Mouse (Mus musculus): ENCODE results near the gene Slit3.

The Slit3 gene

GRCm38 (mm10) chr11:35569126-35569916, 448.3 kb downstream of the Slit3 start:
- DNase-seq (ENCODE audit: low read depth, low spot score) = no peak

DNA sequence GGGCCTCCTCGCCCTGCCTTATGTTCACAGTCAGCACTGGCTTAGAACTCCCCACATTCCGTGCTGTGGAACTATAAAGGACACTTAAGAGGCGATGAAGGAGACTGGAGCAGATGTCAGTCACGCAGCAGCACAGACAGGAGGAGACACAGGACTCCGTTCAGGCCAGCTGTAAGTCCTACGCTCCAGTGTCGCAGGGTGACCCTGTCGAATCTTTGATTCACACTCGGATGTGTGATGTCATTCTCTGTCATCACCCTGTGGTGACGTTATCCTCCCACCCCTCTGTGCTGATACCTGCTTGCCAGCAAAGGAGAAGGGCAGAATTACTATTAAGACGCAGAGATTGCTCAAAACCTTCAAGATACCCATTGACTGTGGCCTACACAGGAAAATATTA, 448.9 kb downstream of the Slit3 start:
- no peak for DNase-seq (ENCODE audit: low read depth, low spot score)

DNA sequence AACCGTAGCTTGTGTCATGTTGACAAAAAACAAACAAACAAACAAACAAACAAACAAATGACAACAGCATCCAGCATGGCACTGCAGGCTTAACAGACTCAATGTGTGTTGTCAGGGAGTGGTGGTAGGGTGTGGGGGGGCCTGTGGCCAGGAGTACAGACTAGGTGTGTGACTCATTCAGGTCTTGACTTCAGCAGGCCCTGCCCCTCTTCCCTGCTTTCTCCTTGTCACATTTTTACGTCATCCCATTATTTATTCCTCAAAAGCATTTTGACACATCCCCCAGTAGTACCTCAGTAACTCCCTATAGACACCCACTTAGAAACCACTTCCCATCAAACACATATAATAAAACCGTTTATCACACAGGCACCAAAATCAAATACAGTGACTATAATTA, 450.9 kb downstream of the Slit3 start:
- no peak for DNase-seq (ENCODE audit: low read depth, low spot score)

DNA sequence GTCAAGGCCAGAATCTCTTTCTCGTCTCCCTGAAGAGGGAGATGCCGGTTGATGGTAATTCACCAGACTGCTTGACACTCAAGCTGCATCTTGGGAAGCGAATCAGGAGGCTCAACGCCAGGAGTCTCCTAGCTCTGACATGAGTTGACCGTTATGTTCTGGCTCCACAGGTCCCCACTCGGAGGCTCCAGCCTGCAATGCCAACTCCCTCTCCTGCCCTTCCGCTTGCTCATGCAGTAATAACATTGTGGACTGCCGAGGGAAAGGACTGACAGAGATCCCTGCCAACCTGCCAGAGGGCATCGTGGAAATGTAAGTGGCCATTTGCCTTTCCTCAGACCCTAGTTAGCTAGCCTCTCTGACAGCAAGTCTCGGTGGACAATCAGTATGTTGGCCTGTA, 457.8 kb downstream of the Slit3 start:
- no peak for DNase-seq (ENCODE audit: low read depth, low spot score)

- no peak for DNase-seq (ENCODE audit: low read depth, low spot score)
These were observed 461.6 kb downstream of the Slit3 start for GRCm38 (mm10) chr11:35582591-35582990.

GRCm38 (mm10) chr11:35583633-35584032, 462.6 kb downstream of the Slit3 start:
- no peak for DNase-seq (ENCODE audit: low read depth, low spot score)

DNA sequence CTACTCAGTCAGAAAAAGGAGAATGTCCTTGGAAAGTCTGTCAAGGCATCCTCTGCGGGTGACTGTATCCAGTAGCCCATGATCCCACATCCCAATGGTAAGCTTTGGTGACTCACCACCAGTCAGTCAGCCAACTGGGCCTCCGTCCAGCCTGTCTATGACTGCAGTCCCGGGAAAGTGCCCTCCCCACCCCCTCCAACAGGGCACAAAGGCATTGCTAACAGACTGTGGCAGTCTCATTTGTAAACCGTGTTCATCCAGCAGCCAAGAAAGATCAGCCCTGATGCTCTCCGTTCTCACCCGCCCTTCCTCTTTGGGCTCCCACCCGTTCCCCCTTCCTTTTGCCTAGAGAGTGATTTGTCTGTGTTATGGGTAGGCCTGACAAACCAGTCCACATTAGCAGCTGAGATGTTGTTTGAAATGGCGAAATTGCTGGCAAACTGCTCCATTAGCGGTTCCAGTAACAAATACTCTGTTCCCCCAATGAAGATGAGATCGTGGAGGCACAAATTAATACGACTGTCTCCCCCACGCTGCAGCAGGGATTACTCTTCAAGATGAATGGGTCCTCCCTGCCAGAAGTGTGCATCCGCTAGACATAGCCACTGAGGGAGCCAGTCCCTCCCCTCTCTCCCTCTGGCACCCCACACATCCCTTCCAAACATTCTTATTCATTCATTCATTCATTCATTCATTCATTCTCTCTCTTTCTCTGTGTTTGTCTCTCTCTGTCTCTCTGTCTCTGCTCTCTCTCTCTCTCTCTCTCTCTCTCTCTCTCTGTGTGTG, 466.3 kb downstream of the Slit3 start:
- DNase-seq (ENCODE audit: low read depth, low spot score) = no peak

GRCm38 (mm10) chr11:35589892-35590291, 468.9 kb downstream of the Slit3 start:
- no peak for DNase-seq (ENCODE audit: low read depth, low spot score)

GRCm38 (mm10) chr11:35593146-35594034, 472.4 kb downstream of the Slit3 start:
- no peak for DNase-seq (ENCODE audit: low read depth, low spot score)

DNA sequence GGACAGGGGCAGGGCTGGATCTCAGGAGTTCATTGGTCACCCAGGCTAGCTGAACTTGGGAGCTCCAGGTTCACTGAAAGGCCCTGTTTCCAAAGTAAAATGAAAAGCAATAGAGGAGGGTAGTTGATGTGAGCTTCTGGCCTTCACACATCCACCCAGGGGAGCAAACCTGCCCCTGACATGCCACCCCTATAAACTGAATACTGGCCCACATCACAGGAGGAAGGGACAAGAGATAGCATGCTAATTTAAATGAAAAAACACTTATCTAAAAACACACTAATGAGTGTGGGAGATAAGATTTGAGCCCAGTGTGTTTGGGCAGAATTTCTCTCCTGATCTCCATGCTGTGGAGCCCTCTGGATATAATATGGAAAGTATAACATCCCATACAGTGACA, 475.0 kb downstream of the Slit3 start:
- no peak for DNase-seq (ENCODE audit: low read depth, low spot score)

DNA sequence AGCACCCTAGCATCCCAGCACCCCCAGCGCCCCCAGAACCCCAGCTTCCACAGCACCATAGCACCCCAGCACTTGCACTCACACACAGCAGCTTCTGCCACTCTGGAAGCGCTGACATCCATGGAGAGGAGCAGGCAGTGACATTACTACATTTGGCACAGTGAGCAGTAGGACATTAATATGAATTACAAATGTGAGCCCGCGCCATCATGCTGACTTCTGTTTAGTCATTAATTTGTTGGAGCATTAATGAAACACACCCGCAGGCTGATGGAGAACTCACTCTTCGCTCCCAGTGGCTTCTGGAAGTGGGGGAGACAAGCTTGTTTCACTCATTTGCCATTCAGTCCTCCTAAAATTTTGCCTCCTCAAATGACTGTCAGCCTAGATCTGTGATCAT, 476.9 kb downstream of the Slit3 start:
- DNase-seq (ENCODE audit: low read depth, low spot score) = no peak

DNA sequence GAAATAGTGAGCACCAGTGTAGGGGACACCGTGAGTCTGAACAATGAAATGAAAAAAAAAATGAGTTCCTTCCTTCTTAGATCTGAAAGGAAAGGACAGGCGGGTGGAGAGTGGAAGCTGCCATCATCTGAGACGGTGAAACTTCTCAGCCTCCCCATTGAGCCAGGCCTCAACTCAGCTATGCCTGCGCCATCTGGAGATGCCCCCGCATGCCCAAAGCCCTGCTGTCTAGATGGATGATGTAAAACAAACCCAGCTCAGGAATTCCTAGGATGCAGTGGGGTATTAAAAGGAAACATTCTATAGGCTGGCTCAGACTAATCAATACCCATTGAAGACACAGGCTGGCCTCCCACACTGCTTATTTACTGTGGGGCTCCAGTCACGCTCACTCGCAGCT, 477.7 kb downstream of the Slit3 start:
- no peak for DNase-seq (ENCODE audit: low read depth, low spot score)

GRCm38 (mm10) chr11:35601652-35602240, 480.7 kb downstream of the Slit3 start:
- no peak for DNase-seq (ENCODE audit: low read depth, low spot score)

GRCm38 (mm10) chr11:35602586-35602985, 481.6 kb downstream of the Slit3 start:
- no peak for DNase-seq (ENCODE audit: low read depth, low spot score)

- no peak for DNase-seq (ENCODE audit: low read depth, low spot score)
These were observed 482.9 kb downstream of the Slit3 start for GRCm38 (mm10) chr11:35603946-35604345.

DNA sequence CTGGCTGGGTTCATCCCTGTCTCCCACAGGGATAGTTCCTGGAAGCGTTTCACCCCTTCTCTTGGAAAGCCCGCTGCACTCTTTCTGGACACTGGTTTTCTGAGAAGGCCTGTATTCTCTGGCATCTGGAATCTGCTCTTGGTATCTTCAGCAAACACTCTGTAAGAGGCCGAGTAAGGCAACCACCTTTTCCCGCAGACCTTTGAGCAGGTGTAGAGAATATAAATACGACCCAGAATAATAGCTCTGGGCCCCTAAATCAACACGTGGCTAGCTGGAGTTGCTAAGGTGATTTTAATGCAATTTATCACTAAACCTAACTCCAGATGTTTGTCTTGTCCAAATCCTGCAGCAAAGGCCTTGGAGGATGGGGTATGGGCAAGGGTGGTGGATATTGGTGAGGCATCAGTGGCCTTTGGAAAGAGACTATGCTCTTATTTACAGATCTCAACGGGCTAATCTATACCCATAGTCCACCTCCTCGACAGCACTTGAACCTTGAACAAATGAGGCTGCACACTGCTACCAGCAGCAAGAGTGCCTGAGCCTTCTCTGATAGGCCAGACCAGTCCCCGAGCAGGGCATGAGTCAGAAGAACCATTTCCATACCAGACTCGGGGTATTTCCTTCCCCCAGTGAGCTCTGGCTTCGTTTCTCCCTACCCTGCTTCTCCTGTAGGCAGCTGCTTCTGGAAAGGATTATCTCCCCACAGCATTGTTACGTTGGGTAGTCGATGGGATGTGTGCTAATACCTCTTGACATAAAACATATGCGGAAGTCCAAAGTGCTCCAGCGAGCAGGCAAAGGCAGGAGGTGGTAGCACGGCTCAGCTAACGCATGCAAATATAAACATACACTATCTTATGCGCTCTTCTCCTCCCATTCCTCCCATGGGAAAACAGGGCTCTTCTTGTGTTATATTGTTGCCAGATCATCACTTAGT, 484.1 kb downstream of the Slit3 start:
- no peak for DNase-seq (ENCODE audit: low read depth, low spot score)

DNA sequence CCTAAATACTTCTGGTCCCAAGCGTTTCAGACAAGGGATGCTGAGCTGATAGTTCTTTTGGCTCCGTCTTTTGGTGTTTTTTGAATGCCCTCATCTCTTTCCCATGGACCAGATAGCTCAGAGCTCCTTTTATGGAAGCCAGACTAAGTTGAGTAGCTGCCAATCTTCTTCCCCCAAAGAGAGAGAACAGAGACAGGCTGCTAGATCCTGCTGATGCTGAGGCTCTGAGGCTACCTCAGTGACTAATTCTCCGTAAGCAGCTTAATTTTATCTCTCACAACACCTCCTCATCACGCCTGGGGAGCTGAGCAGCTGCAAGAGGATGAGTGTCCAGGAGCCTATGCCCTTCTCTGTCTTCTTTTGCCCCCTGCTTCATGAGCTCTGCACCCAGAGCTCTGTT, 486.2 kb downstream of the Slit3 start:
- no peak for DNase-seq (ENCODE audit: low read depth, low spot score)

GRCm38 (mm10) chr11:35608794-35609193, 487.8 kb downstream of the Slit3 start:
- DNase-seq (ENCODE audit: low read depth, low spot score) = no peak

DNA sequence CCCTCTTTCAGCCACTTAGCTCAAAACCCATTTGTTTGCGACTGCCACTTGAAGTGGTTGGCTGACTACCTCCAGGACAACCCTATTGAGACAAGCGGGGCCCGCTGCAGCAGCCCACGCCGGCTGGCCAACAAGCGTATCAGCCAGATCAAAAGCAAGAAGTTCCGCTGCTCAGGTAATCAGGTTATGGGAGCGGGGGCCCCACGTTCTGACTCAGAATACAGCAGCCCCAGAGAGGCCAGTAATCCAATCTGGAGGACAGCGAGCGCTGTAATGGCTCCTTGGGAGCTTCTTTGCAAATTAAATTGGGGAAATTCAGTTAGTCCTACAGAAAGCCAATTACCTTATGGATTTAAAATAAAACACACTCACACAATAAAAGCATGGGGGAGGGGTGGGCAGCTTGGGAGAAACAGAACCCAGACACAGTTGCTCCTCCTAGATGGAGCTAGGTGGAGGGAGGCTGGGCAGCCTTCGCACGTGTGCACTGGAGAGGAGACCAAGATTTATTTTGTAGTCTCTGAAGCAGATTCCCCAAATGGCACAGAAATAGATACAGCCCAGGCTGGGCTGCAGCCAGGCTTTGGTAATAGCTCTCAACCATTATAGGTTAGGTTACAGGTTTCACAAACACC, 491.4 kb downstream of the Slit3 start:
- DNase-seq (ENCODE audit: low read depth, low spot score) = no peak

DNA sequence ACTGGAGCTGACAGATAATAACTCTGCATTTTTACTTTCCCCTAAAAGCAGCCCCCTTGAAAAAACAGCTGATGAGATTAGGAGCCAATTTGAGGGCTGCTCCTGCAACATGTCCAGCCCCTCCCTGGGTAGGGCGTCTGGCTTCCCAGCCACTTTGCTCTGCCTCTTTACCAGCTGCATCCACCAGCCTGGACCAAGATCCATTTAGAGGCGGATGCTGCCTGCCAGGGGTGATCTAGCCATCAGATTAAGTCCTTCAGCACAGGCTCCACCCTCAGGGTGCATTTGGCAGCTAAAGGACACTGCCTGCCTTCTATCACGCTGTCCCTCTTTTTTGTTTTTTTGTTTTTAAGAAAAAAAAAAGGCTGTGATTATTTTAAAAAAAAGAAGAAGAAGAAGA, 493.5 kb downstream of the Slit3 start:
- no peak for DNase-seq (ENCODE audit: low read depth, low spot score)
